Mouse (Mus musculus) thymus, adult 2 months (tissue): Measurements from ENCODE around the gene Gmcl1.

ENCODE experiments used
- CTCF ChIP-seq: fragments of 200-500 bp; IDR thresholded peaks from 2 replicates; pipeline ENCODE4 v1.5.1; 2012; ENCODE audit warnings: mild to moderate bottlenecking, control low read depth, low read length, moderate library complexity, borderline replicate concordance; ENCODE audit not compliant: control insufficient read depth, poor library complexity, insufficient read depth; ENCODE audit errors: extremely low read depth
- POLR2A ChIP-seq: fragments of 200-500 bp; IDR thresholded peaks from 2 replicates; pipeline ENCODE4 v1.6.1; 2012; ENCODE audit warnings: mild to moderate bottlenecking, low read length, control low read depth, moderate library complexity; ENCODE audit not compliant: control insufficient read depth, poor library complexity, insufficient read depth; ENCODE audit errors: extremely low read depth

- TF ChIP-seq CTCF = no peak
- TF ChIP-seq POLR2A = no peak
Observed at GRCm38 (mm10) chr6:86772631-86773030, 39.4 kb upstream of the Gmcl1 start.
